Mouse (Mus musculus) liver, adult 2 months (tissue): ENCODE measurements around the gene Cfap57.
"Not testable (repeated sequence)": the region's sequence is repeated elsewhere in the genome, so short reads cannot be mapped to it uniquely, and the experiment has no call there.

Experiments
- CTCF ChIP-seq: fragments of 200-500 bp; IDR thresholded peaks from 2 replicates; pipeline ENCODE4 v1.5.1; 2011; ENCODE audit warnings: low read depth, low read length, control low read depth
- POLR2A ChIP-seq: fragments of 200-500 bp; IDR thresholded peaks from 2 replicates; pipeline ENCODE4 v1.6.1; 2011; ENCODE audit warnings: low read length, control low read depth; ENCODE audit not compliant: insufficient read depth; ENCODE audit errors: extremely low read depth

- TF ChIP-seq POLR2A, CTCF: not testable (repeated sequence)
Observed at GRCm38 (mm10) chr4:118547424-118548129, 73.0 kb downstream of the Cfap57 start.
